Mouse (Mus musculus): ENCODE data around the gene Gm21773. TPM values are rescaled to one million over a fixed set of nuclear protein-coding genes. Genes with fewer than 3 reads are reported as not detected.
"Not testable (repeated sequence)": the region's sequence is repeated elsewhere in the genome, so short reads cannot be mapped to it uniquely, and the experiment has no call there.

Gm21773 gene
- not detected in 2 replicates for polyA plus RNA-seq (2015; fragmentation: Nextera tagmentation; extraction: Ambion mirVana)

DNA sequence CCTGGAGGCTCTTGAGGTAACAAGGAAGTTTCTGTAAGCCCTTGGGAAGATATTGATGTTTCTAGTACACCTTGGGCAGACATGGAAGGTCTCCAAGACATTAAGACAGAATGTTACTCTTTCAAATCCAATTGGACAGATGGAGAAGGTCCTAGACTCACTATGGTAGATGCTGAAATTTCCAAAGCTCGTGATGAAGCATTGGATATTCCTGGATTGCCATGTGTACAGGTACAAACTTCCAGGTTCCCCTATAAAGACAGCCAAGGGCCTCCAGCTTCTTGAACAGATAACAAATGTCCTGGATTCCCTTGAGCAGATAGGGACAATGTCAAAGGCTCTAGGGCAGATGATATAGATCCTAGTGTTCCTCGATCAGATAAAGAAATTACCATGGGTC is at the start of gene Gm21773:
Gm21773 (minus strand) TSS at position 101 of the 400 bp plus-strand sequence.
- no CpG with 5 or more reads among the region's 2 CpGs for WGBS
- H3K4me2 ChIP-seq (ENCODE audit: low read length); H3K27ac ChIP-seq (ENCODE audit: low read length); H3K27me3 ChIP-seq (replicated peaks; ENCODE audit: control insufficient read depth, insufficient read depth, low read length); H3K4me1 ChIP-seq (replicated peaks; ENCODE audit: control insufficient read depth, insufficient read depth, low read length); H3K9ac ChIP-seq (replicated peaks; ENCODE audit: low read depth, low read length); H3K36me3 ChIP-seq (ENCODE audit: control insufficient read depth, insufficient read depth); H3K9me3 ChIP-seq (ENCODE audit: control insufficient read depth, low read length); ATAC-seq; H3K4me3 ChIP-seq (replicated peaks; ENCODE audit: low read length): not testable (repeated sequence)

All from forebrain, embryonic 16.5 days (tissue).